Mouse (Mus musculus) cerebellum, postnatal 14 days (tissue): ENCODE results near the gene Fignl1.

ENCODE experiments used
- DNase-seq, 2 experiments: peaks; one replicate each; pipeline ENCODE4 v3.0.0; 2021; ENCODE audit warnings: mixed read lengths in 2 of 2

The Fignl1 gene

GRCm38 (mm10) chr11:11831940-11832754, 23.4 kb upstream of the Fignl1 start:
- no peak for DNase-seq

GRCm38 (mm10) chr11:11831526-11831925, 22.8 kb upstream of the Fignl1 start:
- DNase-seq = no peak

GRCm38 (mm10) chr11:11830884-11831495, 22.2 kb upstream of the Fignl1 start:
- no peak for DNase-seq

GRCm38 (mm10) chr11:11829161-11830000, 20.6 kb upstream of the Fignl1 start:
- no peak for DNase-seq

GRCm38 (mm10) chr11:11828761-11829160, 20.0 kb upstream of the Fignl1 start:
- DNase-seq = no peak

- DNase-seq = no peak
These were observed 19.5 kb upstream of the Fignl1 start for GRCm38 (mm10) chr11:11828251-11828650.

GRCm38 (mm10) chr11:11826475-11826874, 17.7 kb upstream of the Fignl1 start:
- DNase-seq = no peak

- no peak for DNase-seq
These were observed 16.9 kb upstream of the Fignl1 start for GRCm38 (mm10) chr11:11825670-11826069.

- no peak for DNase-seq
These were observed 16.3 kb upstream of the Fignl1 start for GRCm38 (mm10) chr11:11824970-11825635.

GRCm38 (mm10) chr11:11823980-11824911, 15.5 kb upstream of the Fignl1 start:
- DNase-seq = no peak

- DNase-seq = no peak
These were observed 13.7 kb upstream of the Fignl1 start for GRCm38 (mm10) chr11:11822181-11823095.

- DNase-seq = peak in 1 of 2 experiments; percentile 40
These were observed 12.7 kb upstream of the Fignl1 start for GRCm38 (mm10) chr11:11821387-11821975.

GRCm38 (mm10) chr11:11820737-11821136, 12.0 kb upstream of the Fignl1 start:
- no peak for DNase-seq

GRCm38 (mm10) chr11:11820251-11820650, 11.5 kb upstream of the Fignl1 start:
- DNase-seq = peak; percentile 87 to 89

GRCm38 (mm10) chr11:11819206-11819605, 10.4 kb upstream of the Fignl1 start:
- DNase-seq = no peak

- DNase-seq = no peak
These were observed 10.0 kb upstream of the Fignl1 start for GRCm38 (mm10) chr11:11818797-11819196.

- DNase-seq = no peak
These were observed 7.0 kb upstream of the Fignl1 start for GRCm38 (mm10) chr11:11815737-11816136.

- DNase-seq = peak; percentile 82
These were observed 3.2 kb upstream of the Fignl1 start for GRCm38 (mm10) chr11:11811906-11812480.

- DNase-seq = no peak
These were observed 828 bp upstream of the Fignl1 start for GRCm38 (mm10) chr11:11809404-11810175.
